Mouse (Mus musculus) olfactory bulb, adult 2 months (tissue): ENCODE results near the gene Slc5a2.

Source experiments
- CTCF ChIP-seq: fragments of 200-500 bp; IDR thresholded peaks from 2 replicates; pipeline ENCODE4 v1.5.1; 2012; ENCODE audit warnings: low read depth, mild to moderate bottlenecking, low read length, moderate library complexity; ENCODE audit not compliant: insufficient read depth
- POLR2A ChIP-seq: fragments of 200-500 bp; IDR thresholded peaks from 2 replicates; pipeline ENCODE4 v1.6.1; 2012; ENCODE audit warnings: mild to moderate bottlenecking, low read depth, low read length, moderate library complexity; ENCODE audit not compliant: insufficient read depth

- no peak for TF ChIP-seq CTCF
- no peak for TF ChIP-seq POLR2A
Measured at GRCm38 (mm10) chr7:128313601-128314000, 48.1 kb downstream of the Slc5a2 start.
